Mouse (Mus musculus) thymus, adult 2 months (tissue): ENCODE measurements at regions not wholly inside any gene's neighbourhood (a gene's known extent, or its start where the extent isn't known, plus 50 kb on each side); places are given as distances from the start of the nearest gene placed in this dataset.

Experiments used
- CTCF ChIP-seq: fragments of 200-500 bp; IDR thresholded peaks from 2 replicates; pipeline ENCODE4 v1.5.1; 2012; ENCODE audit warnings: mild to moderate bottlenecking, control low read depth, low read length, moderate library complexity, borderline replicate concordance; ENCODE audit not compliant: control insufficient read depth, poor library complexity, insufficient read depth; ENCODE audit errors: extremely low read depth
- POLR2A ChIP-seq: fragments of 200-500 bp; IDR thresholded peaks from 2 replicates; pipeline ENCODE4 v1.6.1; 2012; ENCODE audit warnings: mild to moderate bottlenecking, low read length, control low read depth, moderate library complexity; ENCODE audit not compliant: control insufficient read depth, poor library complexity, insufficient read depth; ENCODE audit errors: extremely low read depth

DNA sequence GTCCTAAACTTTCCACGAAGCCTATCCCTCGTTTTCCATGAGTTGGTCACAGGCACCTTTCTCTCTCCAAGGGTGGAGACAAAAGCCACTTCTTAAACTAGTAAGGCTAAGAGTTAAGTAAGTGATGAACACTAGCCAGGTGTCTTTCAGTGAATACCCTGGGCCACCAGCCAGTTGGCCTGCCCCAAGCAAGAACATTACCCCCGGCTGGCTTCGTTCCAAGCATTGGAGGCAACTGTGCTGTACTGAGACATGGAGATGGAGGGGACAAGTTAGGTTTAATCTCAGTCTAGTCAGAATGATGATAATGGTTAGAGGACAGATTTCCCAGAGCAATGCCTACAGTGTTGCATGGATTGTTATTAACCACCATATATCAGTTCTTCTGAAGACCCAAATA, 350.6 kb downstream of the Actr3 start:
- no peak for TF ChIP-seq CTCF
- no peak for TF ChIP-seq POLR2A
